Mouse (Mus musculus): ENCODE measurements around the gene B230118H07Rik. TPM values are rescaled to one million over a fixed set of nuclear protein-coding genes. Genes with fewer than 3 reads are reported as not detected.
"Not testable (repeated sequence)": the region's sequence is repeated elsewhere in the genome, so short reads cannot be mapped to it uniquely, and the experiment has no call there.

Gene B230118H07Rik
- polyA plus RNA-seq, 1 experiment from 2014 or later = 60.3 TPM

GRCm38 (mm10) chr2:101536887-101537286 lies 112.4 kb downstream of the B230118H07Rik start:
- not testable (repeated sequence) for ATAC-seq (replicated peaks; ENCODE audit: extremely low read depth, insufficient read depth, low FRiP score); H3K4me2 ChIP-seq (ENCODE audit: low read depth, low read length); H3K9me3 ChIP-seq (replicated peaks; ENCODE audit: control insufficient read depth, low read length); H3K36me3 ChIP-seq (ENCODE audit: control insufficient read depth, insufficient read depth); H3K27ac ChIP-seq (ENCODE audit: low read length); H3K4me3 ChIP-seq (ENCODE audit: low read length); H3K27me3 ChIP-seq (ENCODE audit: control insufficient read depth, insufficient read depth, low read length); H3K9ac ChIP-seq (ENCODE audit: low read length); H3K4me1 ChIP-seq (ENCODE audit: control insufficient read depth, insufficient read depth, low read length)
- WGBS = 81% methylated on average over 6 of the region's 6 CpGs

GRCm38 (mm10) chr2:101533741-101534140 lies 115.6 kb downstream of the B230118H07Rik start:
- Histone ChIP-seq H3K9ac (ENCODE audit: low read length) (no peak overlapping the region), H3K9me3 (replicated peaks; ENCODE audit: control insufficient read depth, low read length) (no peaks in the 10 kb centered on the region), H3K36me3 (ENCODE audit: control insufficient read depth, insufficient read depth) (no peaks in the 10 kb centered on the region), H3K4me1 (ENCODE audit: control insufficient read depth, insufficient read depth, low read length) (no peaks in the 10 kb centered on the region), H3K4me2 (ENCODE audit: low read depth, low read length) (no peak overlapping the region), H3K27ac (ENCODE audit: low read length) (no peak overlapping the region), H3K4me3 (ENCODE audit: low read length) (no peak overlapping the region), H3K27me3 (ENCODE audit: control insufficient read depth, insufficient read depth, low read length) (no peaks in the 10 kb centered on the region)
- no peak for ATAC-seq (replicated peaks; ENCODE audit: extremely low read depth, insufficient read depth, low FRiP score)
- WGBS = 49% methylated on average over 2 of the region's 2 CpGs

GRCm38 (mm10) chr2:101525503-101526381 lies 123.6 kb downstream of the B230118H07Rik start:
- H3K4me3 ChIP-seq (ENCODE audit: low read length) = no peak overlapping the region
- no peak overlapping the region for H3K9ac ChIP-seq (ENCODE audit: low read length)
- WGBS = 68% methylated on average over 6 of the region's 6 CpGs
- no peaks in the 10 kb centered on the region for H3K27me3 ChIP-seq (ENCODE audit: control insufficient read depth, insufficient read depth, low read length)
- no peaks in the 10 kb centered on the region for H3K36me3 ChIP-seq (ENCODE audit: control insufficient read depth, insufficient read depth)
- ATAC-seq (replicated peaks; ENCODE audit: extremely low read depth, insufficient read depth, low FRiP score) = no peak
- no peak overlapping the region for H3K4me2 ChIP-seq (ENCODE audit: low read depth, low read length)
- H3K9me3 ChIP-seq (replicated peaks; ENCODE audit: control insufficient read depth, low read length) = no peaks in the 10 kb centered on the region
- H3K4me1 ChIP-seq (ENCODE audit: control insufficient read depth, insufficient read depth, low read length) = no peaks in the 10 kb centered on the region
- H3K27ac ChIP-seq (ENCODE audit: low read length) = no peak overlapping the region

GRCm38 (mm10) chr2:101525091-101525490 lies 124.2 kb downstream of the B230118H07Rik start:
- no peak overlapping the region for H3K9ac ChIP-seq (ENCODE audit: low read length)
- H3K36me3 ChIP-seq (ENCODE audit: control insufficient read depth, insufficient read depth) = no peaks in the 10 kb centered on the region
- H3K4me3 ChIP-seq (ENCODE audit: low read length) = no peak overlapping the region
- no peaks in the 10 kb centered on the region for H3K4me1 ChIP-seq (ENCODE audit: control insufficient read depth, insufficient read depth, low read length)
- no peak overlapping the region for H3K27ac ChIP-seq (ENCODE audit: low read length)
- ATAC-seq (replicated peaks; ENCODE audit: extremely low read depth, insufficient read depth, low FRiP score) = no peak
- WGBS = 74% methylated on average over 4 of the region's 4 CpGs
- no peak overlapping the region for H3K4me2 ChIP-seq (ENCODE audit: low read depth, low read length)
- H3K27me3 ChIP-seq (ENCODE audit: control insufficient read depth, insufficient read depth, low read length) = no peaks in the 10 kb centered on the region
- H3K9me3 ChIP-seq (replicated peaks; ENCODE audit: control insufficient read depth, low read length) = no peaks in the 10 kb centered on the region

GRCm38 (mm10) chr2:101520503-101520902 lies 128.8 kb downstream of the B230118H07Rik start:
- no peak overlapping the region for H3K27ac ChIP-seq (ENCODE audit: low read length)
- no peak overlapping the region for H3K4me2 ChIP-seq (ENCODE audit: low read depth, low read length)
- 81% methylated on average over 1 of the region's 1 CpGs for WGBS
- H3K9me3 ChIP-seq (replicated peaks; ENCODE audit: control insufficient read depth, low read length) = no peaks in the 10 kb centered on the region
- ATAC-seq (replicated peaks; ENCODE audit: extremely low read depth, insufficient read depth, low FRiP score) = no peak
- no peak overlapping the region for H3K4me3 ChIP-seq (ENCODE audit: low read length)
- no peaks in the 10 kb centered on the region for H3K27me3 ChIP-seq (ENCODE audit: control insufficient read depth, insufficient read depth, low read length)
- no peaks in the 10 kb centered on the region for H3K36me3 ChIP-seq (ENCODE audit: control insufficient read depth, insufficient read depth)
- H3K9ac ChIP-seq (ENCODE audit: low read length) = no peak overlapping the region
- H3K4me1 ChIP-seq (ENCODE audit: control insufficient read depth, insufficient read depth, low read length) = no peaks in the 10 kb centered on the region

- no peak for ATAC-seq (replicated peaks; ENCODE audit: extremely low read depth, insufficient read depth, low FRiP score)
- Histone ChIP-seq H3K9me3 (replicated peaks; ENCODE audit: control insufficient read depth, low read length) (no peaks in the 10 kb centered on the region), H3K9ac (ENCODE audit: low read length) (no peak overlapping the region), H3K27me3 (ENCODE audit: control insufficient read depth, insufficient read depth, low read length) (no peaks in the 10 kb centered on the region), H3K4me1 (ENCODE audit: control insufficient read depth, insufficient read depth, low read length) (no peaks in the 10 kb centered on the region), H3K4me3 (ENCODE audit: low read length) (no peak overlapping the region), H3K4me2 (ENCODE audit: low read depth, low read length) (no peak overlapping the region), H3K36me3 (ENCODE audit: control insufficient read depth, insufficient read depth) (no peaks in the 10 kb centered on the region), H3K27ac (ENCODE audit: low read length) (no peak overlapping the region)
- 75% methylated on average over 1 of the region's 1 CpGs for WGBS
Measured at GRCm38 (mm10) chr2:101519928-101520327, 129.4 kb downstream of the B230118H07Rik start.

Other genes starting within 250 kb of the B230118H07Rik start
- 3.8 and 13.2 TPM in 2 replicates for gene Rag2, start 24.8 kb downstream of the B230118H07Rik start, polyA plus RNA-seq (2015; fragmentation: Nextera tagmentation; extraction: Ambion mirVana)
- 6.4 and 15.8 TPM in 2 replicates for gene Rag1, start within 50 bp of the B230118H07Rik start, polyA plus RNA-seq (2015; fragmentation: Nextera tagmentation; extraction: Ambion mirVana)
- gene Traf6, start 28.9 kb upstream of the B230118H07Rik start, polyA plus RNA-seq (2015; fragmentation: Nextera tagmentation; extraction: Ambion mirVana) = 5.8 and 6.2 TPM in 2 replicates
- gene Prr5l, start 233.5 kb upstream of the B230118H07Rik start, polyA plus RNA-seq (2015; fragmentation: Nextera tagmentation; extraction: Ambion mirVana) = 6.2 and 9.4 TPM in 2 replicates
- gene Commd9, start 236.7 kb upstream of the B230118H07Rik start, polyA plus RNA-seq (2015; fragmentation: Nextera tagmentation; extraction: Ambion mirVana) = 51.8 and 54.0 TPM in 2 replicates